Mouse (Mus musculus) embryo, embryonic 11.5 days (tissue): ENCODE results near the gene Hist1h1a.
"Not testable (repeated sequence)": the region's sequence is repeated elsewhere in the genome, so short reads cannot be mapped to it uniquely, and the experiment has no call there.

Experiments
- DNase-seq: peaks from one replicate; pipeline ENCODE4 v3.0.0-alpha.2; 2012; ENCODE audit warnings: low read depth, low spot score

Gene Hist1h1a

GRCm38 (mm10) chr13:23743963-23744362 lies 19.5 kb upstream of the Hist1h1a start:
- no peak for DNase-seq

GRCm38 (mm10) chr13:23744421-23745380 lies 18.8 kb upstream of the Hist1h1a start:
- DNase-seq: no peak

GRCm38 (mm10) chr13:23745381-23746161 lies 17.9 kb upstream of the Hist1h1a start, which contains the start of gene Hist1h3c:
Gene Hist1h3c, minus strand, starts transcription at chr13:23745602.
- peak; percentile 89 for DNase-seq

- peak; percentile 80 for DNase-seq
Observed at GRCm38 (mm10) chr13:23746201-23747080, 17.0 kb upstream of the Hist1h1a start, which contains the start of gene Hist1h2bb. Gene Hist1h2bb, plus strand, starts transcription at chr13:23746734.

GRCm38 (mm10) chr13:23747081-23747891 lies 16.2 kb upstream of the Hist1h1a start:
- DNase-seq: no peak

GRCm38 (mm10) chr13:23747892-23748288 lies 15.6 kb upstream of the Hist1h1a start:
- no peak for DNase-seq

GRCm38 (mm10) chr13:23749563-23750121 lies 13.8 kb upstream of the Hist1h1a start:
- DNase-seq: no peak

GRCm38 (mm10) chr13:23750839-23751477 lies 12.5 kb upstream of the Hist1h1a start, which contains the start of gene Hist1h2ab:
Gene Hist1h2ab, plus strand, starts transcription at chr13:23751126.
- DNase-seq: not testable (repeated sequence)

- DNase-seq: no peak
Observed at GRCm38 (mm10) chr13:23751478-23751956, 11.9 kb upstream of the Hist1h1a start.

- peak; percentile 89 for DNase-seq
Observed at GRCm38 (mm10) chr13:23752067-23752741, 11.3 kb upstream of the Hist1h1a start, which contains the start of gene Hist1h3b. Gene Hist1h3b, plus strand, starts transcription at chr13:23752267.

GRCm38 (mm10) chr13:23752742-23753172 lies 10.7 kb upstream of the Hist1h1a start:
- DNase-seq: no peak

GRCm38 (mm10) chr13:23753314-23754078 lies 10.0 kb upstream of the Hist1h1a start:
- DNase-seq: no peak

- no peak for DNase-seq
Observed at GRCm38 (mm10) chr13:23755000-23755399, 8.5 kb upstream of the Hist1h1a start.

- peak; percentile 89 for DNase-seq
Observed at GRCm38 (mm10) chr13:23756790-23757189, 6.7 kb upstream of the Hist1h1a start, which contains the start of gene Hist1h4b. Gene Hist1h4b, plus strand, starts transcription at chr13:23757013.

- no peak for DNase-seq
Observed at GRCm38 (mm10) chr13:23757211-23757773, 6.2 kb upstream of the Hist1h1a start.

- no peak for DNase-seq
Observed at GRCm38 (mm10) chr13:23757921-23758320, 5.5 kb upstream of the Hist1h1a start.

- DNase-seq: no peak
Observed at GRCm38 (mm10) chr13:23759251-23759771, 4.2 kb upstream of the Hist1h1a start.
